Mouse (Mus musculus) ovary, adult 18-20 months (tissue): Measurements from ENCODE around the gene Camk1d.

Source experiments
- DNase-seq: peaks from one replicate; pipeline ENCODE4 v3.0.0; 2022; ENCODE audit warnings: low spot score, mixed read lengths

Camk1d gene

DNA sequence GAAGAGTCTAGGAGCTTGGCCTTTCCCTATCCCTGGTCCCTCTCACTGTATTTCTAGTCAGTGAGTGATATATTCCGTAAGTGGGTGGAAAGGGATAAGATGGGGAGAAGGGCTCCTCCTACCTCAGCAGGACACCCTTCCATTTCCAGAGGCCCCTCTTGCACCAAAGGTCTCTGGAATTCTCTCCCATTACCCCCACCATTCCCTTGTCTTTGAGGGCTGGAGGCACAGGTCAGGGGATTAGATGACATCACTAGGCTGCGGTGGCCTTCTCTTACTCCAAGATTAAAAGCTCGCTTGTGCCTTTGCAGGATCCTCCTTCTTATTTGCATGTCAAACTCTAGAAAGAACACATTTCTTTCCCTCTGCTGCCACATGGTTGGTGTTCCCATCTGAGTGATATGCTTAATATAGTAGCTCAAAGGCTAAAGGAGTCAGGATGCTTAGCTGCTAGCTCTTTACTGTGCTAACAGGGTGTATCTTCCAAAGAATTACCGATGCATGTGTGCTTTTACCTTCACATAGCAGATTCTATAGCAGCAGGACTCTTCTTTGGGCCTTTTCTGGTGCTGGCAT, 244.9 kb downstream of the Camk1d start:
- DNase-seq = no peak

DNA sequence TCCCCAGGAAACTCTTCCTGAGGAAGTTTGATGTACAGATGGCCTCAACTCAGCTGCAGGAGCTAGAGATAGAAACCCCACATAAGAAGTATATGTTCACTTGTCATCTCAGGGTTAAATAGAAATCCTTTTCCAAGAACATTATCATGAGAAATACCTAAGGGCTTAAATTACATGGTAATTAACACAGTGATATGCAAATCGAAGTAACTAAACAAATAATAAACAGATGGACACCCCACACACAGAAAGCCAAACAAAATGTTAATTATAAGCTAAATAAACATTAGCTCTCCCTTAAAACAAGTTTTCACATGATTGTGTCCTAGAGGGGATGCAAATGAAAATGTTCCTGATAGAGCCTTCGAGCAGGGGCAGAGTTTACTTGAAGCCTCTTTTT, 246.8 kb downstream of the Camk1d start:
- DNase-seq = no peak

DNA sequence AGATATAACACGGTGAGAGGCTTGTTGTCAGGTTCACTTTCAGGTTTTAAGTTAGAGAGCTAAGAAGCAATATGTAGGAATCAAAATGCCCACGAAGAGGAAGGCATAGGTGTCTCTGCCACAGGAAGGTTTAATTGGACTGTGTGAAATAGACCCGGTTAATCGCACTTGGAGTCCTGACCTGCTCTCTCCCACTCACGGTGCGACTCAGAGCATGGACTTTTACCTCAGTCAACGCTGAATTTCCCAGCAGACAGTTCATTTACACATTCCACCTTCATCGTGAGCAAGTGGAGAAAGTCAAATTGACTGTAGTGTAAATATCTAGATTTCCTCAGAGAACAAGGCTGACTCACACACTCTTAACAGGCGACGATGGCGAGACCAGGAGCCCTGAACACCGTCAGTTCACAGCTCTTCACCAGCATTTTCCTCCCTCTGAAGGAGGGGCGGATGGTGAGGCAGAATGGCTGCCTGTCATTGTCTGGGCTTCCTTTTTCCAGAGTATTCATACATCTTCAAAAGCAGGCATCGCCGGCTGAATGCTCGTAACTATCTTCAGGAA, 255.6 kb downstream of the Camk1d start:
- no peak for DNase-seq

DNA sequence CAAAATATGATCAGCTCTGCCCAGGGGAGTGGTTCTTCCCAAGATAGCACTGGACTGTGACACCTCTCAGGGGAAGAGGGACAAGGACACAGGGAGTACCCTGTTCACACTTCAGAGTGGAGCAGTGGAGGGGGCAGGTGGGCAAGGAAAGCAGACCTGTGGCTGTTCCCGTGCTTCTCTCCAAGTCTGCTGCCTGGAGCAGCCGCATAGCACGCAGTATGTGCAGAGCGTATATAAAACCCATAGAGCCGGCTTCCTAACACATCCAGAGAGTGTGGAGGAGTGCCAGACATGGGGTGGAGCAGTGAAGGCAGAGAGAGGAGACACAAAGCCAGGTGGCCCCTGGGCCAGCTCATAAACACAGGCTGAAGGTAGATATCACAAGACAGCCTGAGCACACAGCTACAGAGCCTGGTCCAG, 256.2 kb downstream of the Camk1d start:
- no peak for DNase-seq

DNA sequence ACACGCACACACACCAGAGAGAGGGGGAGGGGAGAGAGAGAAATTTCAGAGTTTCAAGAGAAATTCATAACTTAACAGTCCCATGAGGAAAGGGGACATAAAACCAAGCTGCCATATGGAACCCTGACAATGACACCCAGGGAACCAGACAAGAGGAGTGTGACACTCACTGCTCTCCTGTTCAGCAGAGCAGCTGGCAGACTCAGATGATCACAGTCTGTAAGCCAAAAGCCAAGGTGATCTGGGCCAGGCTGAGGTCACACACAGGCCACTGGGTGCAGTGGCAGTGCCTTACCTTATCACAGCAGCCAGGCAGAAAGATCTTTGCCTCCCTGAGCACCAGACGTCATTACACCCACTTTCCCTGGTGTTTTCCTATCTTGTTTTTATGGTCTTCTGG, 258.2 kb downstream of the Camk1d start:
- no peak for DNase-seq

DNA sequence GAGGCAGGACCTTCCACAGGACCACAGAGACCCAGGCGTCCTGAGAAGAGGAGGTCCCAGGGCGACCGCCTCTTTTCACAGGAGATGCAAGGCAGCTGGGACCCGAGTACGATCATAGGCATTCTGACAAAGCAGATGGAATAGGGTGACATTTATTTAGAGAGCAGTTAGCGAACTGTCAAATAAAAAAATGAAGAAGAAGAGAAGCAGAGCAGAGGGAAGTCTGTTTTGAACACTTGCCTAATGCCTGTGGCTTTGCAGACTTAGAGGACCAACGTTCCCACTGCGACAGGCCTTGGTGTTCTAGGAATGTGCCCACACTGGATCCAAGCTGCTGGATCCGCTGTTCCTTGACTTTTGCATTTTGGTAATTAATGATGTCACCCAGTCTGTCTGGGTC, 259.5 kb downstream of the Camk1d start:
- no peak for DNase-seq

DNA sequence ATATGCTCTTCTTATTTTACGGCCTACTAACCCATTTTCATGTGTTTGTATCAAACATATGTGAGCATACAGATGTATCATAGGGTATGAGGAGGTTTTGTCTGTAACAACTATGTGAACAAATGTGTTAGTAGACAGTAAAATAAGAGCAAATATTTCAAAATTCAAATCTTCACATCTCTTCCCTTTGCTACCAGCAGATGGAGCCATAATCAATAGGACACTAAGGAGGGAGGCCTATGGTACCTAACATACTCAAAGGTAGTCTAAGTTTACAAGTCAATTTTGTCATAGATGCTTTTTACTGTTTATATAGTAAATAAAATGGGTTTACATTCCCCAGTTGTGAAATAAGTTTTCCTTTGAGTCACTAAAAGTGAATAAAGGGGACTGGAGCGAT, 262.7 kb downstream of the Camk1d start:
- no peak for DNase-seq

DNA sequence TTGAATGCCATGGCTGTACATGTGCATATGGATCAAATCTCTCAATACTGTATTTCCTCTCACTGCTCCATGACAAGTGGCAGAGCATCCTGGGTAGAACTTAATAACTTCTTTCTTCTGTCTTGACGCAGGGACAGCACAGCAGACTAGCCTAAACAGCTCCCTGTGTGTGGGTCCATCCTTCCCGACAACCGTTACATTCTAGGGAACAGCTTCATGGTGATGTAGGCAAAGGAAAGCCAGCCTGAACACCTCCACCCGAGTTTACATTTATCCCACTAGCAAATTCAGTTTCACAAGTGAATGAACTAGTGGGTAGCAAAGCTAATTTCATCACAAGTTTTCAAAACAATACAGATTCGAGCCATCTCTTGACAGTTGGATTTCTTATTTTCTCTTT, 269.0 kb downstream of the Camk1d start:
- DNase-seq = no peak

DNA sequence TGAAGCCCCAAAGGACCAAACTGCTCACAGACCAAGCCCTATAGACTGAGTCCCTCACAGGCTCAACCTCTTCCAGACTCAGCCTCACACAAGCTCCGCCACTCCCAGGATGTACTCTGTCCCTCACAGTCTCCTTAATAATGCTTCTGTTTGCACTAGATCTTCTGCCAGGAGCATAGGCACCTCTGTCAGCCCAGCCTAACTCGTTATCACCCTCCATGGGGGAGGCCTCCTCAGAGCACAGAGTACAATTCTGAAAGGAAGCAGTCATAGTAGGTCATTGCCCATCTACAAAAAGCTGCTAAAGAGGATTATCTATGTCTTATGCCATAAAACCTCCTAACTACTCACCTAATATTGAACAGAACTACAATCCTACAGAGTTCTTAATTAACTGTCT, 276.6 kb downstream of the Camk1d start:
- no peak for DNase-seq

DNA sequence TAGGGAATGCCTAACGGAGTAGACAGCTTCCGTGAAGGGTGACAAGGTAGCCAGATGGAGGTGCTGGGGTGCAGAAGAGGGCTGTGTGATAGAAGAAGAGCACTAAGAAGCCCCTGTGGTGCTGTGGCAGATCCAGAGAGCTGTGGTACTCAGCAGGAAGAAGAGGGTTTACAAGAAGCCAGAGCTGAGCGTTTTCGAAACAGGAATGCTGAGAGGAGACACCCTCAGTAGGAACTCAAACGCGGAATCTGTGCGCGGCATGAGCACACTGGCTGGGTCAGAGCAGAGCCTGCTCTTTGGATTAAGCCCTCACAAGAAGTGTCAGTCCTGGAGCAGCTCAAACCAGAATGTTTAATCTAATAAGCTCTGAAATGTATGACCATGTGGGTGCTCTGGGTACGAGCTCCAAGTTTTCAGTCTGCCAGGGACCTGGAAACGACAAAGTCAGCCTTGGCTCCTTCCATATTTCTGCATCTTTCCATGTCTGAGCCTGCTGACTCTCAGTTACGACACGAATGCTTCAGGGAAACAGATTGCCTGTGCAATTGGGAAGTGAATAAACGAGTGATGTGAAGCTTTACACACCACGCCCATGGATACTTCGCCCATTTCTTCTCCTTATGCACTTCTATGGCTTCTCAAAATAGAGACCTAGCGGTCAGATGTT, 278.6 kb downstream of the Camk1d start:
- no peak for DNase-seq

DNA sequence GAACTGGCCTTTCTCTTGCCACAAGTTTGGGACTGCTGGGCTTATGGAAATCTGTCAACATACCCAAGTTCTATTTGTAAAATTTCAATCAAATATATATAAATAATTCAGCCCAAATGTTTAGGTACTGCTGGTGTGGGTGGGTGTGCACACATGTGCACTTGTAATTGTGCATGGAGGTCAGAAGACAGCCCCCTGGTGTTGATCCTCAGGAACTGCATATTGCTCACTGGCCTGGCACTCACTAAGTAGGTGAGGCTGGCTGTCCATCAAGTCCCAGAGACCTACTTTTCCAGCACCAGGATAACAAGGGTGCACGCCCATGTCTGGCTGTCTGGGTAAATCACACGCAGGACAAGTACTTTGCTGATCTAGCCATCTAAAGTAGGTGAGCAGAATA, 283.0 kb downstream of the Camk1d start:
- DNase-seq = no peak

DNA sequence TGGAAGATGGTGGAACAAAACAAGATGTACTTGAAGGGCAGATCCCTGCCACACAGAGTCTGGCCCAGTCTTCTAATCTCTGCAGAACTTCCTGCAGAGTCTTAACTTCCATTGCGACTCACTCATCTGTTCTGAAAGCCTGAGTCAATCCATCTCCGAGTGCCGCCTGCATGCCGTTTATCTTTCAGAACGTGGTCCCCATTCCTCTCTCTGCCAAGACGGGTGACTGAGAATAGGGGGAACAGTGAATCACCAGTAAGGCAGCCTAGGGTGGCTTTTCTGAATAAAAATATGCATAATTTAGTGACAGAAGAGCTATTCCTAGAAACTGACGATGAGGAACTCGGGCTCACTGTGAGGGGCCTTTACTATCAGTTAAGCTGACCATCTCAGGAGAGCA, 284.4 kb downstream of the Camk1d start:
- DNase-seq = no peak

DNA sequence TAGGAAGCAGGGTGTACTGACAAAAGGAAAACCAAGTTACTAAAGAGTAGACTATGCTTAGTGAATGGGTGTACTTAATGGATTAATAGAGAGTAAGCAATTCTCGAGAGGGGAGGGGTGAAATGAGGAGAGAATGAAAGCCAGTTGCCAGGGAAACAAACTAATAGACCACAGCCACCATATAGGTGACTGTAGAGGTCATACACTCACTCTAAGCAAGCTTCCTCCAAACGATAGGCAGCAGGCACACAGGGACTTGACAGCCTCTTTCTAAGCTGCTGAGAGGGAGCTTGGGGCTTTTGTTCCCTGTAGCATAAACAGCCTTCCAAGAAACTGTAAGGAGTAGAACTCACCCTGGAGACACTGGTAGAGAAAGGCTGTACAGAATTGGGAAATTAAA, 288.2 kb downstream of the Camk1d start:
- DNase-seq = no peak

DNA sequence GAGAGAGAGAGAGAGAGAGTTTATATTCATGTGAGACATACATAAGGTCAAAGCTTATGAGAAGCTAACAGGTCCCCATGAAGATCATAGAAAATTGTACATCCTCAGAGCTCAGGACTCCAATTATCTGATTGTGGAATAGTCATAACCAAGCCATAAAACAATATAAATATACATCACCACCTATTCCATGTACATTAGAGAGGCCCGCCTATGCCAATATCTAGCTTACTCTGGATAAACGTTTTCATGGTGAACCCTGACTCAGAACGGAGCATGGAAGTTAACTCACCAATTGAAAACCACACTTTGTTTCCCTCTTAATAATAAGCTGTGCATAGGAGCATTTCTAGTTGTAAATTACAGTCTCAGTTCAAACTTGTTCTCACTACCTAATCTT, 288.7 kb downstream of the Camk1d start:
- no peak for DNase-seq

DNA sequence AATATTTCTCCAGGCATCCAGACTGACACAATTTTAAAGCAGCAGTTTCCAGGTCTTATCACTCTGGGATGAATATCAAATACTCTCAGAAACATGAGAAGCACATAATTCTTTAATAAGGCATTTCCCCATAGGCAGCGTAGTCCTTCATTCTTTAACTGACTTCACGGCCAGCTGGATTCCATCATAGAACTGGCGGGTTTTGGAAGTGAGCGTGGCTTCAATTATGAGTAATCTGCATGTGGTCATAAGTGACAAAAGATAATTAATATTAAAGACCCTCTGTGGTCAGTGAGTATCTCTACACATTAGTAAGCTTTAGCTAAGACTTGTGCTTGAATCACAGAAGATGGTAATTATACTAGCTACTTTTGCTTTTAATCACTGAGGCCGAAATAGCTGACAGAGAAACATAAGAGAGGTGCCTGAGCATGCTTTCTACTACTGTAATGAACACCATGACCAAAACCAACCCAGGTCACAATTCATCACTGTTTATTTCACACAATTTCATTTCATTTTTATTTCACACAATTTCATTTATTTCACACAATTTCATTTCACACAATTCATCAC, 293.6 kb downstream of the Camk1d start:
- DNase-seq = no peak

DNA sequence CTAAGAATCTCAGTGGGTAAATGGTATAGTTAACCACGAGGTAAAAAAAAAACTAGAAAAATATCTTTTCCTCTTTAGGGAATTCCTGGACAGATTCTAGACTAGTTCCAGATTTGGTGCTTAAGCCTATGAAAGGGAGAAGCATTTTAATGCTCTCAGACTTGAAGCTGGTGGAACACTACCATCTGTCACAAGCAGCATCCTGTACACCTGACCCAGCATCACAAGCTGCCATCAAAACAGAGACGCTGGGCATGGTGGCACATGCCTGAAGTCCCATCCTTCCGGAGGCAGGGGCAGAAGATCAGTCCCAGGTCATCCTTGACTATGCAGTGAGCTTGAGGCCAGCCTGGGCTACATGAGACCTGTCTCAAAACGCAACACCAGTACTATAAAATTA, 295.5 kb downstream of the Camk1d start:
- DNase-seq = no peak

DNA sequence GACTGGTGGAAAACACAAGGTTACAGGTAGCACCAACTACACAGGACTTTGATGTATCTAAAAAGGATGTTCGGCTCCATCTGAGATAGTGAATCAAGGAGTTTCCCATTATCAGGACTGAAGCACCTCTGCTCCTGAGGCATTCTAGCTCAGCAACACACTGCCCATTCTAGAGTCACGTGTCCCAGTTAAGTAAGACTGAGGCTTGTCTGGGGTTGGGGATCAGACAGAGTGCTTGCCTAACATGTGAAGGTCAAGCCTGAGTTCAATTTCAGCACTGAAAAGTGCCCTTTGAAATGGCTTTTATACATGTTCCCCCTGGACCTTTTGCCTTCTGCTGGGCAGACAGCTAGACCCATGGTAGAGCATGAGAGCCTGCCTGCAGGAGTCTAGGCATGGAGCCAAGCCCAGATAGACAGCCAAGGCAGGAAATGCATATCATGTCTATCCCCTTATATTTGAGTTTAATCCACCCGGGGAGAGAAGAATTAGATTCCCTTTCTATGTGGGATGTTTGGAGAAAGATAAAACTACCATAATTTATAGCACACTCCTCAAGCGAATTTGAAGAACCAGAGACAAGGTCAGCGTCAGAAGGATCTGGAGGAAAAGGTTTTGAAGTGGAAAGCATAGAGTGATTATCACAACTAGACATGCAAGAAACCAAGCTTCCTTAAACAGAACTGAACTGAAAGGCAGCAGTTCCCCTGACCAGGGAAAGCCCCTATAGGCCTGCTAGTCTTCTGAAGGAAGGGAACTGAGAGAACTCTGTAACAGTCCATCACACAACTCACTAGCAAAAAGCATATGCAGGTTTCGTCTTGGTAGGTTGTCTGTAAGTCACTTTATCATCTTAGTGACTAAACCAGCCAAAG, 296.9 kb downstream of the Camk1d start:
- DNase-seq = no peak

DNA sequence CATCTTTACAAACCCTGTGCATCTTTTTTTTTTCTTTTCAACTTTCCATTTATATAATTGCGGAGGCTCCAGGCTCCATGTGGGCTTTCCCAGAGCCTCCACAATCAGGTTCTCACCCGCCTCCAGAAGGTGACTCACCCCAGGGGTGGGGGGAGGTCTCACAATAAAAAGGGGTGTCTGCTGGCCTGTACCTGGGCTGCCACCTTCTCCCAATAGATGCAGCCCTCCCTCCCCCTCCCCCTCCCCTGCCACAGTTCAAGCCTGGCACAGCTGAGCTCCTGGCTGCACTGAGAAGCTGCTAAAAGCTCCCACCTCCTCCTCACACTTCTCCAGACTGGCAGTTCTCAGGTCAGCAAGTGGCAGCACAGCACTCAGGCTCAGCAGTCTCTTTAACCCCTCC, 302.5 kb downstream of the Camk1d start:
- no peak for DNase-seq

DNA sequence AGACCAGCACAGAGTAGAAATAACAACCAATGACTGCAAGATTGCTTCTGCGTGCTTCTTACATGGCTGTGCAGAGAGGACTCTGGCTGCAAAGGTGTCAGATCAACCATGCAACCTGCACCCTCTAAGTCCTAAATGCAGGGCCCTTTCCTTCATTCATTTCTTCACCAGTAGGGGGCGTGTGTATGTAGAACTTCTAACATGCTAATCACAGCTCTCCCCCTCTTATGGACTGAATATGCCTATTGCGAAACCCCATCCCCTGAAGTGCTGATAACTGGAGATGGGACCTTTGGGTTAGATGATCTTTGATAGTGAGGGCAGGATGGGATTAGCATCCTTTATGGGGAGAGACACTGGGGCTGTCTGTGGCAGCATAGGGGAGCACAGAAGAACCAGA, 310.5 kb downstream of the Camk1d start:
- no peak for DNase-seq

DNA sequence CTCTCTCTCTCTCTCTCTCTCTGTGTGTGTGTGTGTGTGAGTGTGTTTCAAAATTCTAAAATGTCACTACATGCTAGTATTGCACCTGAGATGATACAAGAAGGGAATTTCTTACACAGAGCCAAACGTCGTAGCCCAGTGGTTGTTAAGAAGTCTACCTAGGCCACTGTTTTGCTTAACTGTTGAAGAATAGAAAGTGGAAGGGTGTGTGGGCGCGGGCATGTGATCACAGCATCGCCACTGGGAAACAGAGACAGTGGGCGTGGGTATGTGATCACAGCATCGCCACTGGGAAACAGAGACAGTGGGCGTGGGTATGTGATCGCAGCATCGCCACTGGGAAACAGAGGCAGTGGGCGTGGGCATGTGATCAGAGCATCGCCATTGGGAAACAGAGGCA, 312.3 kb downstream of the Camk1d start:
- no peak for DNase-seq

DNA sequence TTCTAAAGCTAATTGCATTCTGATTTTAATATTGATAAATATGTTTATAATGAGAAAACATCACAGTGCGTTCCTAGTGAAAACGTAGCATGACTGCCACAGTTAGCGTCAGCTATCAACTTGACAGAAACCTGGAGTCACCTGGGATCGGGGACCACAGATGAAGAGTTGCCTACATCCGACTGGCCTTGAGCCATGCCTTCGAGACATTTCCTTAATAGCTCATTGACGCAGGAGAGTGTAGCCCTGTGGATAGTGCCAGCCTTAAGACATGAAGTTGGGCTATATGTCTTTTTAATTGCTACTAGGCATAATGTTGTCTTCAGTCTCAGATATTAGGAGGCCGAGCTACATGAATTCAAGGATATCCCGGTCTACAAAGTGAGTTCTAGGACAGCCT, 315.8 kb downstream of the Camk1d start:
- DNase-seq = no peak

DNA sequence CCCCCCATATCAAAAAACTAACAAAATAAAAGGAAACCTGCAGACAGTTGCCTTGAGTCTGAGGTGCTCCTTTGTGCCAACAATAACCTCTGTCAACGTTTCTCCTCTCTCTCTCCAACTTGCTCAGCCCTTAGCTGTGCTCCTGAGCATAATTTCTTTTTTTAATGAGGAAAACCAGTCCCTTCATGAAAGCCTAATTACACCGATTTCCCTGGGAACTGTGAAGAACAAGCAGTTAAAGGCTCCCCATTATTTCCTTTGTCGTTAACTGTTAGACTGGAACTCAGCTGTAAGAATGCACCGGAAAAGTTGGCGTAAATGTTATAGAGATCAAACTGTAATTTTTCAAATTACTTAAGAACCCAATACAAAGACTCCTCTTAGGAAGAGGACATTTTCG, 316.3 kb downstream of the Camk1d start:
- no peak for DNase-seq

DNA sequence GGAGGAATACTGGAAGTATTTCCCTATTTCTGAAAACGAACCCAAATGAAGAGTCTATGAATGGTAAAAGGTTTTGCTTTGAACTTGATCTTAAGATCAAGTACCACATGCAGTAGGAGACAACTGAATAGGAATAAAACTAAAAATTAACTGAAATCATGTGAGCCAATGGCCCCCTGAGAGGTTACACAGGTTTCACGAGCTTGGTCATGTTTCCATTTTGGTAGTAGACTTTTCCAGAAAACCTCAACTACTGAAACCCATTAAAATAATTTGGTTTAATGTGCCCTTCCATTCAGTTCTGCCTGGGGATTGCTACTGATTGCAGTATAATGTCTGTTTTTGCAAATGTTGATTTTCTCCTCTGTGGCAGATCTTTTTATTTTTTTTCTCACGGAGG, 316.8 kb downstream of the Camk1d start:
- DNase-seq = no peak
